Mouse (Mus musculus) gastrocnemius, adult 2 months (tissue): ENCODE data around the gene Grin2b. TPM values are rescaled to one million over a fixed set of nuclear protein-coding genes. Genes with fewer than 3 reads are reported as not detected.

ENCODE experiments used
- DNase-seq: peaks from one replicate; pipeline ENCODE4 v3.0.0; 2022
- H3K27ac ChIP-seq: fragments of 200-600 bp; 2 replicates; pipeline ENCODE4 v1.8.1; 2022; ENCODE audit warnings: mild to moderate bottlenecking
- H3K4me3 ChIP-seq: fragments of 200-600 bp; 2 replicates; pipeline ENCODE4 v1.8.1; 2022; ENCODE audit warnings: mild to moderate bottlenecking, moderate library complexity
- CTCF ChIP-seq: fragments of 200-600 bp; IDR thresholded peaks from 2 replicates; pipeline ENCODE4 v1.8.1; 2022; ENCODE audit warnings: antibody characterized with exemption, mild to moderate bottlenecking, moderate library complexity
- intact Hi-C: fragments of 180-260 bp; cut with DNase I; formaldehyde crosslinking; loops from one replicate; pipeline ENCODE4 v1.15.1; 2025
- total RNA-seq, 2 experiments: library from RNA; stranded (reverse); gene quantifications; 2 replicates each; pipeline ENCODE4 v1.2.3; 2021

The Grin2b gene
- total RNA-seq, 2 experiments from 2014 or later, result 0.03 TPM; not detected in 1

DNA sequence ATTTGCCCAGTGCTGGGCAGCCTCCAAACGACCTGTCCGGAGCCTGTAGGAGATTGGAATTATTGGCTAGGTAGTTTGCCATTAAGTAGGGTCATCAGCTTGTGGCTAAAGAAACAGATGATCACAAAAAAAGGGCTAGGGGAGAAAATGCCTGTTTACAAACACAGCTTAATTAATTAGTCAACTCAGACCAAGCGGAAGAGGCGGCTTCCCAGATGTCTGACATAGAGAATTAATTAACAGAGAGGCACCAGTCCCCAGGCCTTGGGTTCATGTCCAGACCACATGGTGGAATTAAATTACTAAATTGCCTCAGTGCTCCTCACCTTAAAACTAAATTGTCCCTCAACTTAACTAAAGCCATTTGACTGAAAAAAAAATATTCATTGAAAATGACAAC is 376.4 kb downstream of the Grin2b start:
- Histone ChIP-seq H3K27ac (no peak overlapping the region), H3K4me3 (no peak overlapping the region)
- intact Hi-C loops, result no loop called here
- TF ChIP-seq CTCF, result no peak
- no peak for DNase-seq

DNA sequence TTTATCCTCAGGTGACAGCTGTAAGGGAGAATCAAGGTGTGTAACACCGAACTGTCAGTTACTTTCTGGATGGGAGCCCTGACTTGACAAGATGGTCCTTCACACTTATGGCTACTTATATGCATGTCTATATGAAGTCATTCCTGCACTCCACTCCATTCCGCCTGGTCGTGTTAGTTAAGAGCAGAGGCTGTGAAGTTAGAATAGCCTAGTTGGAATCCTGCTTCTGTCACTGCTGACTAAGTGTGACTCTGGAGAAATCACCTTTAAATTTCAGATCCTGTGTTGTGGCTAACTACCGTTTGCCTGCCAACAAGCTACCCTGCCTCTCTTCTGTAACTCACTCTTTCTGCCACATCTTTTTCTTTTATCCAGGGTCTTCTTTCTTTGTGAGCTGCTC is 381.9 kb downstream of the Grin2b start:
- Histone ChIP-seq H3K4me3 (no peak overlapping the region), H3K27ac (no peak overlapping the region)
- no peak for DNase-seq
- intact Hi-C loops, result no loop called here
- no peak for TF ChIP-seq CTCF

DNA sequence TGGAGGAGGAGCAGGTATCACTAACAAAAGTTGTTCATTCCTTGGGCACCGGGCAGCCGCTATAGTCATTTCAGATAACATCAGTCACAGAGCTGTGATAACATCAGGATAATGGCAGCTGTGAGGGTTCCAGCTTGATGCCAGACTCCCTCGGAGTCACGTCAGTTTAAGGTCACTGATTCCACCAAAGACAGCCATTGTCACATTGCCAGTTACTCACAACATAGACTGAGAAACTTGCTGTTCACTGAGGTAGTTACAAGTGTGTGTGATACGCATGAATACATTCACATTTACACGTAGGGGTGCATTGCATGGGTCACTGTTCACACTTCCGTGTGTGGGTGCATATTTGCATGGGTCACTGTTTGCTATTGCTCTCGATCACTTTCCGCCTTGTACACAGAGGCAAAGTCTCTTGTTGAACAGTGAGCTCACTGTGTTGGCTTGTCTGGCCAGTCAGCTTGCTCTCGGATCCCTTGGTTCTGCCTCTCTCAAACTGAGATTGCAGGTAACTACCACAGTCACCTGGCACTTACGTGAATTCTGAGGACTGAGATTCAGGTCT is 383.6 kb downstream of the Grin2b start:
- no peak for TF ChIP-seq CTCF
- intact Hi-C loops, result no loop called here
- no peak overlapping the region for H3K4me3 ChIP-seq
- no peak for DNase-seq
- H3K27ac ChIP-seq, result no peak overlapping the region

DNA sequence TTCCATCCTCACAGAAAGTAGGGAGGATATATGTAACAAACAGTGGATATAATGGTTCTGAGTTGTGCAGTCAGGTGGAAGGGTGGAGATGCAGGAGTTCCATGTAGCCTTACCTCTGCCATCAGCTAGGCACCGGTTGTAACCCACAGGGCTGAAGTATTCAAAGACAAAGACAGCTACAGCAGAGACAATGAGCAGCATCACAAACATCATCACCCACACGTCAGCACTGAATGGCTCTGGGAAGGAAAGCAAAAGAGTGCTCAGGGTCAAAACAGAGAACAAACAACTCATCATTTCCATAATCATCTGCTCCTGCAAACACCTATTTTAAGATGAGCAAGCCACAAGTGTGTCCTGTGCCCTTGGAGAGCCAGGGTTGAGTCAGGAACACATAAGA is 398.6 kb downstream of the Grin2b start:
- TF ChIP-seq CTCF, result no peak
- intact Hi-C loops, result no loop called here
- DNase-seq, result no peak
- Histone ChIP-seq H3K4me3 (no peak overlapping the region), H3K27ac (no peak overlapping the region)

DNA sequence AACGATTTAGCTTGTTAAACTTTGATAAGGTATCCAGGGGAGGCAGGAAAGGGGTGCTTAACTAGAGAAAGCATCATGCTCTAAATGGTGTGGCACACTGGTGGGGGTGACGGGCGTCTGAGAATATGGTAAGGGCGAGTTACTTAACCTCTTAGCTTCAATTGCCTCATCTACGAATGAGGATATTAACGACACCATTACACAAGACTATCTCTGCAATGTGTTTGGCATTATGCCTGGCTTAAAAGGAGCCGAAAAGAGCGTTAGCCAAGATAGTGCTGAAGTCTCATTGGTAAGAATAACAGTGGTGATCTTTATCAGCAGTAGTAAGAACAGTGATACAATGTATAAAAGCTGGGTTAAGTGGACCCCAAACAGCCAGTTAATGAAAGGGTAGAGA is 405.7 kb downstream of the Grin2b start:
- TF ChIP-seq CTCF, result no peak
- DNase-seq, result no peak
- no peak overlapping the region for H3K4me3 ChIP-seq
- intact Hi-C loops, result no loop called here
- H3K27ac ChIP-seq, result no peak overlapping the region

DNA sequence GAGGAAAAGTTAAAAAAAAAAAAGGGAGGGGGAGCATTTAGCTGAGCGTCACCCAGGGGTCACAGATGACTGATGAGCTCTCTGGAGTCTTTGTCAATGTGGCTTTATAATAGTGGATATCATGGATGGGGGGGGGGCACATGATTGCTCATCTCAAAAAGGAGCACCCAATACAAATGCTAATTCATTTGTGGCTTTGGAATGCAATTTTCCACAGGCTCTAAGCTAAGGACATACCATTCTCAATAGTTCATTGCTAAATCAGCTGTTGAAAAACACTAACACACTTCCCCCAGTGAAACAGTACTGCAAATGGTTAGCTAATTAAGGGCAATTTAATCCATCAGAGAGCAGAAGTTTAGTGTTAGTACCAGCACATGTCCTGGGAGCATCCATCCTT is 414.6 kb downstream of the Grin2b start:
- TF ChIP-seq CTCF, result no peak
- Histone ChIP-seq H3K27ac (no peak overlapping the region), H3K4me3 (no peak overlapping the region)
- intact Hi-C loops, result no loop called here
- no peak for DNase-seq

DNA sequence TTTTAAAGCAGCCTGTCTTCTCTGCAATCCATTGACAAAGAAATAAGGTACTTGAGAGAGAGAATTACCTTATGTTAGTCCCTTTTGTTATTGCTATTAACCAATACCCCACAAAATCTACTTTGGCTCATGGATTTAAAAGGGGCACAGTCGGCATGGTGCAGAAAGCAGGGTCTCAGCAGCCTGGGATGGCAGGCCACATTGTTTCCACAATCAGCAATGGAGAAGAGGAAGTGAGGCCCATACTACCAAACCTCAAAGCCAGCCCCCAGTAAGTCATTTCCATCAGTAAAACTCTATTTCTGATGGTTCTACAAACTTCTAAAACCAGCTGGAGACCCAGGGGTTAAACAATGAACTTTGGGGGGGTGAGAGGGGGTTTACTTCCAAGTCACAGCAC is 417.2 kb downstream of the Grin2b start:
- intact Hi-C loops, result no loop called here
- TF ChIP-seq CTCF, result no peak
- Histone ChIP-seq H3K27ac (no peak overlapping the region), H3K4me3 (no peak overlapping the region)
- DNase-seq, result no peak

DNA sequence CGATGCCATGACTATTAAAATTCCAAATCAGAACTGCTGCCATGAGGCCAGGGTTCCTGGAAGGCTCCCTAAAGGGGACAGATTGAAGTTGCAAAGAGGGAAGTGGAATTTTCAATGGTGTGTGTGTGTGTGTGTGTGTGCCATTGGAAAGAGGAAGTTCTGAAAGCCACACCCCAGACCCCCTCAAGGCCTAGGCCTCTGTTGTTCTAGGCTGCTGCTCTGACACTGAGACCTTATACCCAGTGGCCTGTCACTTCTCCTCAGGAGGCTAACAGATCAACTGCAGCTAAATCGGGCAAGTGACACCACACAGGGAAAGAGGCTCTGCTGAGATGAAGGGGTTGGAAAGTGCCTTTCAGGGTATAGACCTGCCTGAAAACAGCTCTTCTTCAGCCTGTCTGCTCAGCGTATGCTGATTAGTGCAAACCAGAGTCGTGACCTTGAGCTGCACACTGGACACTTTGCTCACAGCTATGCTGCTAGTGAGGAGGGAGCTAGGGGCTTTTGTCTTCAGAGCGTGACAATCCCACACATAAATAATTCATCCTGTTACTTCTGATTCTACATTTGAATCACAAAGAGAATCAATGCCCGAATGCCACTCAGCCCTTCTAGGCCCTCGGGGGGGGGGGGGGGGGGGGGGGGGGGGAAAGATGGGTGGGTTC is 424.8 kb downstream of the Grin2b start:
- H3K27ac ChIP-seq, result no peak overlapping the region
- intact Hi-C loops, result no loop called here
- H3K4me3 ChIP-seq, result no peak overlapping the region
- no peak for TF ChIP-seq CTCF
- no peak for DNase-seq

DNA sequence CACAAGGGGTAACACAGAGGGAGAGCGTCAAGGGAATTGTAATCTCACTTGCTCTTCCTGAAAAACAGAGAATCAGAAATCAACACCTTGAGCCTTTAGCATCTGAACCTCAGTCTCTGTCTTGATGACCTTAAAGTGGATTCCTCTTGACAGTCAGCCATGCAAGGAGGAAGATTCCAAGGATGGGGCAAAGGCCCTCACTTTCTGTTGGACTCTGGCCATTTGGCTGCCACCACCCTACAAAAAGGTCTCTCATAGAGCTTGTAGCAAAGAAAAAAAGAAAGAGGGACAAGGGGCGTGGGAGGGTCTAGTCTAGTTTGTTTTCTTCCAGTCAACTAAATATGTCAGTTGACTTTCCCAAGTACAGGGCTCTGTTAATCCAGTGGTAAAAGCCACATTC is 427.7 kb downstream of the Grin2b start:
- intact Hi-C loops, result no loop called here
- no peak for TF ChIP-seq CTCF
- H3K27ac ChIP-seq, result no peak overlapping the region
- H3K4me3 ChIP-seq, result no peak overlapping the region
- no peak for DNase-seq

DNA sequence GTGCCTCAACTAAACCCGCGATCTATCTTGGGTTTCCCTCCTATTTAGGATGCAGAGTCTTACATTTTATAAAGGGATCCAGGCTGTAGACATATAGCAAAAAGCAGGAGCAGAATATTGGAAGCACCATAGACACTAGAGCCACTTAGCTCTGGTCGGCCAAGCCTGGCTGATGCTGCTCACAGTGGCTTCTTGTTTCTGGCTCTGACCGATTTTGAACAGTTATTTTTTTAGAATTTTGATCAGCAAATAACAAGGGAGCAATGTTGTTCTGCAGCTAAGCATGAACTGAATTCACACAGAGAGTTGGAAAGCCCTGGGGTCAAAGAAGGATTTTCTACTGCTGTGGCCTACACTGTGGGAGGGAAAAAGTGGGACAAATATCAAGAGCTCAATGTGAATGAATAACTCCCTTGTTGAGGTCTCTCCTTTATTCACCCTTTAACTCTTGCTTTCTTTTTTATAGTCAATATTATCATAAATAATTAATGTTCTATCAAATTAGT is 439.0 kb downstream of the Grin2b start:
- no peak overlapping the region for H3K4me3 ChIP-seq
- no peak overlapping the region for H3K27ac ChIP-seq
- no peak for TF ChIP-seq CTCF
- no peak for DNase-seq
- intact Hi-C loops, result no loop called here

DNA sequence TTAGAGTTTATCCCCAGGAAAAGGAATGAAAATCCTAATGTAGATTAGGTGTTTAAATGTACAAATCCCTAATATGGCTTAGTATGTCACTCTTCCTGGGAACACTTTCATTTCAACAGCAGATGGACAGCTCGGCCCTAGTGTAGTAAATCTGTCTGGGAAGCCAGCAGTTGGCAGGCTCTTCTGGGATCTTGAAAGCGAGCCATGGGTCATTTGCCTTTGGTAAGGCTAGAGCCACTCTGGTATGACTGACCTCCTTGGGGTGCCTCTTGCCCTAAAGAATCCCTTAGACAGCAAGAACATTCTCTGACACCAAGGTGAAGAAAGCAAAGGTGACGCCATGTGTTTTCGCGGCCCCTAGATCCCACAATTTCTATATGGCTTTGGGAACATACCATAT is 446.2 kb downstream of the Grin2b start:
- DNase-seq, result peak; percentile 60
- TF ChIP-seq CTCF, result no peak
- intact Hi-C loops, result no loop called here
- no peak overlapping the region for H3K4me3 ChIP-seq
- H3K27ac ChIP-seq, result no peak overlapping the region

DNA sequence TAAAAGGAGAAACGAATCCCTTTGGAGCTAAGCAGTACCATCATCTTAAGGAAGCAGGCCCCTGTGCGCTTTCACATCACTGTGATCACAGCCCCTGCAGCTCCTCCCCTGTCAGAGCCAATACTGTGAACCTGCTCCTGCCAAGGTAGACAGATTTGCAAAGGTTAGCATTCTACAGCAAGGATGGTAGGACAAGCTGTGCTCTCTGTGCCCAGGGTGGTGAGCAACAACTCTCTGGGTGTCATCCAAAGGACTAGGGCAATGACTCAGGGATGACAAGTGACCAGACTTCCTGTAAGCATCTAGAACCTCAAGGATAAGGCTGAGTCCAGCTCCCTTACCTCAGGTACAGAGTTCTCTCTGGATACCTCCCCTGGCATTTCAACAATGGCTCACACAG is 451.6 kb downstream of the Grin2b start:
- no peak overlapping the region for H3K27ac ChIP-seq
- intact Hi-C loops, result no loop called here
- DNase-seq, result no peak
- TF ChIP-seq CTCF, result no peak
- no peak overlapping the region for H3K4me3 ChIP-seq

DNA sequence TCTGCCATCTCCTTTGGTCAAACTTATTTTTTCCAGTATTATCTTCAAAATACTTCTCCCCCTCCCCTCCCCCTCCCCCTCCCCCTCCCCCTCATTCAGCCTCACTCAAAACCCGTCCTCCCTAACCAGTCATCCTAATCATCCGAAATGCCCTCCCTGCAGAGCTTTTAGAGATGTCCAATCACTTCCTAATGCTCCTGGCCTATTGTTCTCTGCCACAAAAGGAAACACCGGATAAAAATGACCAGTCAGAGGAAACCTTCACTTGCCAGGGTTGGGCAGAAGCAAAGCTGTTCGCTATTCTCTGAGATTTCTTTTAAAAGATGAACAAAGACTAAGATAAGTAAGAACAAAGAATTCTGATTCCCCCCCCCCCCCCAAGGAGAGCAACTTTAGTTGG is 458.4 kb downstream of the Grin2b start:
- Histone ChIP-seq H3K27ac (no peak overlapping the region), H3K4me3 (no peak overlapping the region)
- intact Hi-C loops, result no loop called here
- no peak for TF ChIP-seq CTCF
- no peak for DNase-seq

DNA sequence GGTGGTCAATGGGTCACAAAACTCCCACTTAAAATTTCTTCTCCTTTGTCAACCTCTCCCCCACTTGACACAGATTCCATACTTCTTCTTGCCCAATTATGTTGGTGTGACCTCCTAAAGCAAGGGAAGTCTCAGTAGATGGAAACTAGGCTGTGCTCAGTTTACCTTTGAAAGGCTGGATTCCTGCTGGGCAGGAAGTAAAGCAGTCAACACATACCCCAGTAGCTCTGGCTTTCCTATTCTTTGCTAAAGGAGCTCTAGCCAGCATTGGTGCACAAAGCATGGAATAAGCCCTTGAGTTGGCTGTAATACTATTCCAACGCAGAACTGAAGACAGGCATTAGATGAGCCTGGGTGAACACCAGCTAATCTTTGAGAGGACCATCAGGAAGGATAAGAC is 459.1 kb downstream of the Grin2b start:
- Histone ChIP-seq H3K4me3 (no peak overlapping the region), H3K27ac (no peak overlapping the region)
- intact Hi-C loops, result no loop called here
- TF ChIP-seq CTCF, result no peak
- no peak for DNase-seq
